Mouse (Mus musculus): ENCODE measurements around the gene Zfp36l3. TPM values are rescaled to one million over a fixed set of nuclear protein-coding genes. Genes with fewer than 3 reads are reported as not detected.
"Not testable (repeated sequence)": the region's sequence is repeated elsewhere in the genome, so short reads cannot be mapped to it uniquely, and the experiment has no call there.

Zfp36l3 gene
- polyA plus RNA-seq (2015; fragmentation: Nextera tagmentation; extraction: Ambion mirVana), result not detected in 2 replicates

- Histone ChIP-seq H3K27me3 (replicated peaks; ENCODE audit: control insufficient read depth, insufficient read depth, low read length) (no peaks in the 10 kb centered on the region), H3K4me3 (replicated peaks; ENCODE audit: low read length) (no peak within 1 kb of the TSS), H3K9me3 (ENCODE audit: control insufficient read depth, low read length) (no peaks in the 10 kb centered on the region), H3K4me1 (replicated peaks; ENCODE audit: control insufficient read depth, insufficient read depth, low read length) (no peaks in the 10 kb centered on the region), H3K27ac (ENCODE audit: low read length) (no peak within 1 kb of the TSS), H3K4me2 (ENCODE audit: low read length) (no peak within 1 kb of the TSS), H3K36me3 (ENCODE audit: control insufficient read depth, insufficient read depth) (no peaks in the 10 kb centered on the region), H3K9ac (replicated peaks; ENCODE audit: low read depth, low read length) (no peak within 1 kb of the TSS)
- ATAC-seq, result no peak
- 90% methylated on average over 12 of the region's 12 CpGs for WGBS
Measured at GRCm38 (mm10) chrX:53776276-53776675, at the start of gene Zfp36l3. TSS of gene Zfp36l3 (minus strand) at chrX:53776394.

- Histone ChIP-seq H3K9ac (replicated peaks; ENCODE audit: low read depth, low read length) (no peak overlapping the region), H3K9me3 (ENCODE audit: control insufficient read depth, low read length) (no peaks in the 10 kb centered on the region), H3K36me3 (ENCODE audit: control insufficient read depth, insufficient read depth) (no peaks in the 10 kb centered on the region), H3K4me2 (ENCODE audit: low read length) (no peak overlapping the region), H3K4me3 (replicated peaks; ENCODE audit: low read length) (no peak overlapping the region), H3K27ac (ENCODE audit: low read length) (no peak overlapping the region), H3K27me3 (replicated peaks; ENCODE audit: control insufficient read depth, insufficient read depth, low read length) (no peaks in the 10 kb centered on the region), H3K4me1 (replicated peaks; ENCODE audit: control insufficient read depth, insufficient read depth, low read length) (no peaks in the 10 kb centered on the region)
- ATAC-seq, result no peak
- WGBS, result 41% methylated on average over 3 of the region's 3 CpGs
Measured at GRCm38 (mm10) chrX:53799074-53799473, 22.9 kb upstream of the Zfp36l3 start.

GRCm38 (mm10) chrX:53797519-53797918, 21.3 kb upstream of the Zfp36l3 start, which contains the start of gene Xlr:
TSS of gene Xlr (minus strand) at chrX:53797706.
- not testable (repeated sequence) for H3K36me3 ChIP-seq (ENCODE audit: control insufficient read depth, insufficient read depth); H3K4me2 ChIP-seq (ENCODE audit: low read length); H3K27me3 ChIP-seq (replicated peaks; ENCODE audit: control insufficient read depth, insufficient read depth, low read length); H3K4me3 ChIP-seq (replicated peaks; ENCODE audit: low read length); H3K9ac ChIP-seq (replicated peaks; ENCODE audit: low read depth, low read length); H3K4me1 ChIP-seq (replicated peaks; ENCODE audit: control insufficient read depth, insufficient read depth, low read length); H3K27ac ChIP-seq (ENCODE audit: low read length); ATAC-seq; H3K9me3 ChIP-seq (ENCODE audit: control insufficient read depth, low read length)
- 83% methylated on average over 10 of the region's 11 CpGs for WGBS

GRCm38 (mm10) chrX:53757736-53758135, 18.5 kb downstream of the Zfp36l3 start, which contains the start of gene 1700013H16Rik:
TSS of gene 1700013H16Rik (minus strand) at chrX:53757831.
- Histone ChIP-seq H3K4me2 (ENCODE audit: low read length) (no peak within 1 kb of the TSS), H3K4me3 (replicated peaks; ENCODE audit: low read length) (no peak within 1 kb of the TSS), H3K36me3 (ENCODE audit: control insufficient read depth, insufficient read depth) (no peaks in the 10 kb centered on the region), H3K27me3 (replicated peaks; ENCODE audit: control insufficient read depth, insufficient read depth, low read length) (no peaks in the 10 kb centered on the region), H3K27ac (ENCODE audit: low read length) (no peak within 1 kb of the TSS), H3K9me3 (ENCODE audit: control insufficient read depth, low read length) (peaks cover 4% of the 10 kb centered on the region; the same call in 1 of the 2 replicates), H3K4me1 (replicated peaks; ENCODE audit: control insufficient read depth, insufficient read depth, low read length) (no peaks in the 10 kb centered on the region), H3K9ac (replicated peaks; ENCODE audit: low read depth, low read length) (no peak within 1 kb of the TSS)
- ATAC-seq, result no peak
- WGBS, result 95% methylated on average over 16 of the region's 16 CpGs

GRCm38 (mm10) chrX:53752851-53753250, 23.3 kb downstream of the Zfp36l3 start:
- no peak overlapping the region for H3K4me3 ChIP-seq (replicated peaks; ENCODE audit: low read length)
- H3K27me3 ChIP-seq (replicated peaks; ENCODE audit: control insufficient read depth, insufficient read depth, low read length), result no peaks in the 10 kb centered on the region
- H3K27ac ChIP-seq (ENCODE audit: low read length), result no peak overlapping the region
- no peak for ATAC-seq
- no peak overlapping the region for H3K4me2 ChIP-seq (ENCODE audit: low read length)
- no peaks in the 10 kb centered on the region for H3K36me3 ChIP-seq (ENCODE audit: control insufficient read depth, insufficient read depth)
- WGBS, result 82% methylated on average over 1 of the region's 1 CpGs
- H3K4me1 ChIP-seq (replicated peaks; ENCODE audit: control insufficient read depth, insufficient read depth, low read length), result no peaks in the 10 kb centered on the region
- no peak overlapping the region for H3K9ac ChIP-seq (replicated peaks; ENCODE audit: low read depth, low read length)
- H3K9me3 ChIP-seq (ENCODE audit: control insufficient read depth, low read length), result peaks cover 3% of the 10 kb centered on the region; the same call in 1 of the 2 replicates

- Histone ChIP-seq H3K4me1 (replicated peaks; ENCODE audit: control insufficient read depth, insufficient read depth, low read length) (no peaks in the 10 kb centered on the region), H3K9ac (replicated peaks; ENCODE audit: low read depth, low read length) (no peak overlapping the region), H3K27ac (ENCODE audit: low read length) (no peak overlapping the region), H3K4me3 (replicated peaks; ENCODE audit: low read length) (no peak overlapping the region), H3K4me2 (ENCODE audit: low read length) (no peak overlapping the region), H3K27me3 (replicated peaks; ENCODE audit: control insufficient read depth, insufficient read depth, low read length) (no peaks in the 10 kb centered on the region), H3K36me3 (ENCODE audit: control insufficient read depth, insufficient read depth) (no peaks in the 10 kb centered on the region), H3K9me3 (ENCODE audit: control insufficient read depth, low read length) (no peaks in the 10 kb centered on the region)
- ATAC-seq, result no peak
- 90% methylated on average over 2 of the region's 2 CpGs for WGBS
Measured at GRCm38 (mm10) chrX:53728967-53729366, 47.2 kb downstream of the Zfp36l3 start.

- Histone ChIP-seq H3K4me2 (ENCODE audit: low read length) (no peak within 1 kb of the TSS), H3K9ac (replicated peaks; ENCODE audit: low read depth, low read length) (no peak within 1 kb of the TSS), H3K27me3 (replicated peaks; ENCODE audit: control insufficient read depth, insufficient read depth, low read length) (no peaks in the 10 kb centered on the region), H3K4me3 (replicated peaks; ENCODE audit: low read length) (no peak within 1 kb of the TSS), H3K4me1 (replicated peaks; ENCODE audit: control insufficient read depth, insufficient read depth, low read length) (no peaks in the 10 kb centered on the region), H3K9me3 (ENCODE audit: control insufficient read depth, low read length) (no peaks in the 10 kb centered on the region), H3K36me3 (ENCODE audit: control insufficient read depth, insufficient read depth) (no peaks in the 10 kb centered on the region), H3K27ac (ENCODE audit: low read length) (no peak within 1 kb of the TSS)
- no peak for ATAC-seq
- WGBS, result 84% methylated on average over 11 of the region's 11 CpGs
Measured at GRCm38 (mm10) chrX:53724596-53724995, 51.6 kb downstream of the Zfp36l3 start, which contains the start of gene 4930502E18Rik. TSS of gene 4930502E18Rik (plus strand) at chrX:53724826.

Other genes starting within 250 kb of the Zfp36l3 start
- gene Rtl8c, start 168.4 kb downstream of the Zfp36l3 start, polyA plus RNA-seq (2015; fragmentation: Nextera tagmentation; extraction: Ambion mirVana), result 87.0 and 116 TPM in 2 replicates
- gene Gm14597, start 167.4 kb downstream of the Zfp36l3 start, polyA plus RNA-seq (2015; fragmentation: Nextera tagmentation; extraction: Ambion mirVana), result not detected in 2 replicates
- 146 and 154 TPM in 2 replicates for gene Rtl8a, start 132.7 kb downstream of the Zfp36l3 start, polyA plus RNA-seq (2015; fragmentation: Nextera tagmentation; extraction: Ambion mirVana)
- gene Rtl8b, start 106.0 kb downstream of the Zfp36l3 start, polyA plus RNA-seq (2015; fragmentation: Nextera tagmentation; extraction: Ambion mirVana), result 112 and 119 TPM in 2 replicates
- not detected in 2 replicates for gene 4930502E18Rik, start 51.6 kb downstream of the Zfp36l3 start, polyA plus RNA-seq (2015; fragmentation: Nextera tagmentation; extraction: Ambion mirVana)
- gene 1700013H16Rik, start 18.6 kb downstream of the Zfp36l3 start, polyA plus RNA-seq (2015; fragmentation: Nextera tagmentation; extraction: Ambion mirVana), result not detected in 2 replicates
- 0.65 and 0.67 TPM in 2 replicates for gene Xlr, start 21.3 kb upstream of the Zfp36l3 start, polyA plus RNA-seq (2015; fragmentation: Nextera tagmentation; extraction: Ambion mirVana)